Mouse (Mus musculus): ENCODE results near the gene Srgap2. TPM values are rescaled to one million over a fixed set of nuclear protein-coding genes. Genes with fewer than 3 reads are reported as not detected.

The Srgap2 gene
- polyA plus RNA-seq, 1 experiment from 2014 or later: 14.6 TPM

- Histone ChIP-seq H3K4me1 (ENCODE audit: control insufficient read depth, insufficient read depth, low read length) (peaks cover 4% of the 10 kb centered on the region; the same call in 1 of the 2 replicates), H3K27me3 (ENCODE audit: control insufficient read depth, insufficient read depth, low read length) (peaks cover 31% of the 10 kb centered on the region), H3K9me3 (replicated peaks; ENCODE audit: control insufficient read depth, low read length) (no peaks in the 10 kb centered on the region), H3K4me3 (ENCODE audit: low read depth, low read length) (no peak overlapping the region), H3K36me3 (replicated peaks; ENCODE audit: control insufficient read depth, insufficient read depth, low read depth, low read length) (no peaks in the 10 kb centered on the region), H3K27ac (replicated peaks; ENCODE audit: low read depth, low read length) (no peak overlapping the region), H3K9ac (replicated peaks; ENCODE audit: low read length) (no peak overlapping the region), H3K4me2 (ENCODE audit: low read depth, low read length) (no peak overlapping the region)
- 14% methylated on average over 7 of the region's 7 CpGs for WGBS
- DNase-seq (ENCODE audit: low spot score) (peak; percentile 76), ATAC-seq (replicated peaks; ENCODE audit: insufficient number of reproducible peaks, low FRiP score, low TSS enrichment, low read depth) (no peak)
Measured at GRCm38 (mm10) chr1:131246433-131247395, 280.4 kb downstream of the Srgap2 start.

- H3K9me3 ChIP-seq (replicated peaks; ENCODE audit: control insufficient read depth, low read length): no peaks in the 10 kb centered on the region
- peak overlapping the region; percentile 97 for H3K4me2 ChIP-seq (ENCODE audit: low read depth, low read length)
- peaks cover 31% of the 10 kb centered on the region for H3K27me3 ChIP-seq (ENCODE audit: control insufficient read depth, insufficient read depth, low read length)
- H3K36me3 ChIP-seq (replicated peaks; ENCODE audit: control insufficient read depth, insufficient read depth, low read depth, low read length): no peaks in the 10 kb centered on the region
- H3K27ac ChIP-seq (replicated peaks; ENCODE audit: low read depth, low read length): no peak overlapping the region
- WGBS: 7% methylated on average over 9 of the region's 9 CpGs
- H3K4me1 ChIP-seq (ENCODE audit: control insufficient read depth, insufficient read depth, low read length): peaks cover 4% of the 10 kb centered on the region; the same call in 1 of the 2 replicates
- H3K4me3 ChIP-seq (ENCODE audit: low read depth, low read length): peak overlapping the region; percentile 54; the same call in 1 of the 2 replicates
- DNase-seq (ENCODE audit: low spot score) (peak; percentile 65), ATAC-seq (replicated peaks; ENCODE audit: insufficient number of reproducible peaks, low FRiP score, low TSS enrichment, low read depth) (0 out of 2 replicates have a peak, but pooled peaks have one; percentile 41)
- no peak overlapping the region for H3K9ac ChIP-seq (replicated peaks; ENCODE audit: low read length)
Measured at GRCm38 (mm10) chr1:131245926-131246325, 281.2 kb downstream of the Srgap2 start.

- Histone ChIP-seq H3K4me3 (ENCODE audit: low read depth, low read length) (peak within 1 kb of the TSS; percentile 54), H3K27me3 (ENCODE audit: control insufficient read depth, insufficient read depth, low read length) (peaks cover 31% of the 10 kb centered on the region), H3K4me2 (ENCODE audit: low read depth, low read length) (peak within 1 kb of the TSS; percentile 97), H3K27ac (replicated peaks; ENCODE audit: low read depth, low read length) (no peak within 1 kb of the TSS), H3K36me3 (replicated peaks; ENCODE audit: control insufficient read depth, insufficient read depth, low read depth, low read length) (no peaks in the 10 kb centered on the region), H3K9me3 (replicated peaks; ENCODE audit: control insufficient read depth, low read length) (no peaks in the 10 kb centered on the region), H3K9ac (replicated peaks; ENCODE audit: low read length) (peak within 1 kb of the TSS; percentile 61), H3K4me1 (ENCODE audit: control insufficient read depth, insufficient read depth, low read length) (peaks cover 4% of the 10 kb centered on the region; the same call in 1 of the 2 replicates)
- ATAC-seq (replicated peaks; ENCODE audit: insufficient number of reproducible peaks, low FRiP score, low TSS enrichment, low read depth) (peak; percentile 32; the same call in 1 of the 2 replicates), DNase-seq (ENCODE audit: low spot score) (peak; percentile 45)
- under 1% methylated on average over 51 of the region's 60 CpGs for WGBS
Measured at GRCm38 (mm10) chr1:131245089-131245856, 281.9 kb downstream of the Srgap2 start, which contains the start of gene Rassf5. Gene Rassf5, minus strand, starts transcription at chr1:131245258.

- peak overlapping the region; percentile 97 for H3K4me2 ChIP-seq (ENCODE audit: low read depth, low read length)
- H3K27me3 ChIP-seq (ENCODE audit: control insufficient read depth, insufficient read depth, low read length): peaks cover 31% of the 10 kb centered on the region
- peak overlapping the region; percentile 61 for H3K9ac ChIP-seq (replicated peaks; ENCODE audit: low read length)
- H3K9me3 ChIP-seq (replicated peaks; ENCODE audit: control insufficient read depth, low read length): no peaks in the 10 kb centered on the region
- ATAC-seq (replicated peaks; ENCODE audit: insufficient number of reproducible peaks, low FRiP score, low TSS enrichment, low read depth): 0 out of 2 replicates have a peak, but pooled peaks have one; percentile 16
- no peak for DNase-seq (ENCODE audit: low spot score)
- 1% methylated on average over 53 of the region's 57 CpGs for WGBS
- no peak overlapping the region for H3K27ac ChIP-seq (replicated peaks; ENCODE audit: low read depth, low read length)
- no peaks in the 10 kb centered on the region for H3K36me3 ChIP-seq (replicated peaks; ENCODE audit: control insufficient read depth, insufficient read depth, low read depth, low read length)
- peak overlapping the region; percentile 54 for H3K4me3 ChIP-seq (ENCODE audit: low read depth, low read length)
- peaks cover 4% of the 10 kb centered on the region; the same call in 1 of the 2 replicates for H3K4me1 ChIP-seq (ENCODE audit: control insufficient read depth, insufficient read depth, low read length)
Measured at GRCm38 (mm10) chr1:131244536-131245088, 282.5 kb downstream of the Srgap2 start.

- H3K9me3 ChIP-seq (replicated peaks; ENCODE audit: control insufficient read depth, low read length): no peaks in the 10 kb centered on the region
- ATAC-seq (replicated peaks; ENCODE audit: insufficient number of reproducible peaks, low FRiP score, low TSS enrichment, low read depth): no peak
- H3K4me1 ChIP-seq (ENCODE audit: control insufficient read depth, insufficient read depth, low read length): peaks cover 4% of the 10 kb centered on the region; the same call in 1 of the 2 replicates
- H3K27ac ChIP-seq (replicated peaks; ENCODE audit: low read depth, low read length): no peak overlapping the region
- no peak for DNase-seq (ENCODE audit: low spot score)
- peaks cover 31% of the 10 kb centered on the region for H3K27me3 ChIP-seq (ENCODE audit: control insufficient read depth, insufficient read depth, low read length)
- WGBS: 49% methylated on average over 6 of the region's 6 CpGs
- no peak overlapping the region for H3K9ac ChIP-seq (replicated peaks; ENCODE audit: low read length)
- H3K36me3 ChIP-seq (replicated peaks; ENCODE audit: control insufficient read depth, insufficient read depth, low read depth, low read length): no peaks in the 10 kb centered on the region
- no peak overlapping the region for H3K4me3 ChIP-seq (ENCODE audit: low read depth, low read length)
- H3K4me2 ChIP-seq (ENCODE audit: low read depth, low read length): no peak overlapping the region
Measured at GRCm38 (mm10) chr1:131242956-131243355, 284.2 kb downstream of the Srgap2 start.

GRCm38 (mm10) chr1:131239576-131240193, 287.5 kb downstream of the Srgap2 start:
- H3K9ac ChIP-seq (replicated peaks; ENCODE audit: low read length): no peak overlapping the region
- no peak overlapping the region for H3K4me3 ChIP-seq (ENCODE audit: low read depth, low read length)
- ATAC-seq (replicated peaks; ENCODE audit: insufficient number of reproducible peaks, low FRiP score, low TSS enrichment, low read depth) (no peak), DNase-seq (ENCODE audit: low spot score) (no peak)
- H3K4me1 ChIP-seq (ENCODE audit: control insufficient read depth, insufficient read depth, low read length): peaks cover 3% of the 10 kb centered on the region; the same call in 1 of the 2 replicates
- no peaks in the 10 kb centered on the region for H3K36me3 ChIP-seq (replicated peaks; ENCODE audit: control insufficient read depth, insufficient read depth, low read depth, low read length)
- H3K27me3 ChIP-seq (ENCODE audit: control insufficient read depth, insufficient read depth, low read length): peaks cover 19% of the 10 kb centered on the region
- WGBS: 64% methylated on average over 12 of the region's 12 CpGs
- H3K9me3 ChIP-seq (replicated peaks; ENCODE audit: control insufficient read depth, low read length): no peaks in the 10 kb centered on the region
- no peak overlapping the region for H3K4me2 ChIP-seq (ENCODE audit: low read depth, low read length)
- H3K27ac ChIP-seq (replicated peaks; ENCODE audit: low read depth, low read length): no peak overlapping the region

- Histone ChIP-seq H3K4me2 (ENCODE audit: low read depth, low read length) (no peak overlapping the region), H3K36me3 (replicated peaks; ENCODE audit: control insufficient read depth, insufficient read depth, low read depth, low read length) (no peaks in the 10 kb centered on the region), H3K4me3 (ENCODE audit: low read depth, low read length) (no peak overlapping the region), H3K9me3 (replicated peaks; ENCODE audit: control insufficient read depth, low read length) (no peaks in the 10 kb centered on the region), H3K4me1 (ENCODE audit: control insufficient read depth, insufficient read depth, low read length) (no peaks in the 10 kb centered on the region), H3K27ac (replicated peaks; ENCODE audit: low read depth, low read length) (no peak overlapping the region), H3K27me3 (ENCODE audit: control insufficient read depth, insufficient read depth, low read length) (peaks cover 12% of the 10 kb centered on the region), H3K9ac (replicated peaks; ENCODE audit: low read length) (no peak overlapping the region)
- DNase-seq (ENCODE audit: low spot score): no peak
- ATAC-seq (replicated peaks; ENCODE audit: insufficient number of reproducible peaks, low FRiP score, low TSS enrichment, low read depth): no peak
- 70% methylated on average over 8 of the region's 8 CpGs for WGBS
Measured at GRCm38 (mm10) chr1:131238931-131239381, 288.2 kb downstream of the Srgap2 start.

Data from embryonic facial prominence, embryonic 11.5 days (tissue).